ENCODE assay signal across 27 mouse cellular contexts in genomic region chr11:62915486-62915885, GRCm38 (mm10). TPM values are rescaled to one million over a fixed set of nuclear protein-coding genes. Genes with fewer than 3 reads are reported as not detected.
"Had no signal": no experiment of that assay in that cellular context is flagged by ENCODE, and none has a peak within 500 bp of the region (broad histone marks: within the 10 kb centered on the region; RNA-seq: fewer than 3 reads in every experiment).

No protein-coding gene starts in this region.

- H3K4me2 ChIP-seq: midbrain, embryonic 11.5 days had no signal

- DNase-seq: kidney, adult 18-20 months; kidney, adult 9 months; kidney, postnatal 14 days; layer of hippocampus, postnatal 36 days; midbrain, embryonic 14.5 days; thymus, adult 2 months; thymus, postnatal 14 days; thymus, postnatal 4 days had no signal

- H3K4me3 ChIP-seq: layer of hippocampus, adult 2 months; left cerebral cortex, adult 2 months had no signal

- ATAC-seq: inflammation-experienced regulatory T-cells, adult 6 months; intestine, embryonic 16.5 days had no signal

- H3K27ac ChIP-seq: layer of hippocampus, adult 2 months; left cerebral cortex, adult 2 months; liver, embryonic 14.5 days had no signal

- H3K9ac ChIP-seq: liver, embryonic 14.5 days had no signal

RNA-seq across cellular contexts. Expression of gene Cdrt4, which starts 35.5 kb away (rescaled TPM):
- total RNA-seq: layer of hippocampus, adult 2 months; layer of hippocampus, postnatal 10 days; left cerebral cortex, adult 2 months; left cerebral cortex, postnatal 10 days; left cerebral cortex, postnatal 36 days; liver, adult 2 months; megakaryocyte progenitor cell, adult 5-6 weeks; megakaryocyte-erythroid progenitor cell, adult 5-6 weeks; midbrain, postnatal 0 days had no signal
- polyA plus RNA-seq: inflammation-experienced regulatory T-cells, adult 6 months; intestine, embryonic 16.5 days; kidney, embryonic 16.5 days; large intestine, adult 2 months; liver, adult 2 months; liver, embryonic 14.5 days; midbrain, embryonic 11.5 days; midbrain, embryonic 14.5 days; midbrain, postnatal 0 days; neural tube, embryonic 11.5 days; neural tube, embryonic 14.5 days; small intestine, adult 2 months; spleen, adult 2 months; thymus, adult 2 months had no signal
